ENCODE assay signal across 16 mouse cellular contexts in the genomic region with DNA sequence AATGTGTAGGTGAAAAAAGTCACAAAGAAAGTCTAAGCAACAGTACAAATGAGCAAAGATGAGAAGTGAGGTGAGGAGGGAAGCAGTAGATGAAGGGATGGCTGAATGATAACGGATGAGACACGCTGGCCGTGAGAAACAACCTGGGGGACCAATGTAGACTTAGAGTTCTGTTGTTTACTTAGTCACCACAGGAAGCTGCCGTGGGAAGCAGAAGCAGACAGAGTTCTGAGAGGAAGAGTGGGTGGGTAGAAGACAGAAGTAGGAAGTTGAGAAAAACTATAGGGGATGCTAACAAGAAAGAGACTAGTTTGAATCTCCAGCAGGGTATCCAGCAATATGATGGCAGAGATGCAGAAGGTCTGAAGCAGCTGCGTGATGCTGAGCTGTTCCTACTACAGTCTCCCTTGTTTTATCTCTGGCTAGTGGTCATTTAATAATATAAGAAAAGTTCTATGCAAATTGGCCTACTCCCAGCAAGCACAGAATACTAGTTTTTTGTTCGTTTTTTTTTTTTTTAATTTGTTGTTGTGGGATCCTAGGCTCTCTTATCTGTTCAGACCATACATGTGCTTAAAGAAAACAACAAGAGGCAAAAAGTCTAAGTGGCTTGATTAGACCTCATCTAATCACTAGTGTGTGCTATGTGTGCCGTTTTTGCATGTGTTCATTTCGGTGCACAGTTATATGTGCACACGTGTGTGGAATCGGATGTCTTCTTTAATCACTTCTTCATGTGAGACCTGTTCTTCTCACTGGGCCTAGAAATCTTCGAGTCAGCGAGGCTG.
DNase-seq lines count a peak whose midpoint lies in the region; ATAC-seq lines count a peak whose summit lies in the region.
"Had no signal": no experiment of that assay in that cellular context is flagged by ENCODE, and none has a peak within 500 bp of the region (broad histone marks: within the 10 kb centered on the region; RNA-seq: fewer than 3 reads in every experiment).

No protein-coding gene starts in this region.

- ATAC-seq in activated CD4-positive, CD25-positive, alpha-beta regulatory T cell, adult 4 months, result peak; percentile 95
- no peak; the same call in 1 of the 2 replicates for ATAC-seq in granulocyte monocyte progenitor cell, adult 5-6 weeks (replicated peaks; ENCODE audit: poor library complexity, severe bottlenecking)
- ATAC-seq: liver, embryonic 12.5 days; lung, postnatal 0 days; midbrain, embryonic 13.5 days; Patski had no signal

- peak; percentile 17 for DNase-seq in layer of hippocampus, adult 9-11 months
- DNase-seq in layer of hippocampus, adult 11-12 months (ENCODE audit: low spot score), result no peak
- DNase-seq in A20 (ENCODE audit: low read depth, low spot score), result peak; percentile 10
- DNase-seq in telencephalon, adult 2 months (ENCODE audit: low read depth, low spot score), result peak; percentile 15
- no peak for DNase-seq in kidney, postnatal 36 days
- DNase-seq in testis, postnatal 10 days (ENCODE audit: low spot score), result no peak
- DNase-seq: adrenal gland, adult 8-10 months; cerebellum, adult 9-11 months; heart, postnatal 10 days; left cerebral cortex, postnatal 4 days had no signal

Comparison
In these comparisons a context has a peak if more than half of its experiments do, and no peak if none do; other contexts are left out.
1. DNase-seq: peak in layer of hippocampus, adult 9-11 months (single experiment), A20 (single experiment) and telencephalon, adult 2 months (single experiment); none in layer of hippocampus, adult 11-12 months (single experiment), kidney, postnatal 36 days (0 of 2) and testis, postnatal 10 days (single experiment).